Mouse (Mus musculus) thymus, postnatal 4 days (tissue): ENCODE measurements at regions not wholly inside any gene's neighbourhood (a gene's known extent, or its start where the extent isn't known, plus 50 kb on each side); places are given as distances from the start of the nearest gene placed in this dataset.

ENCODE experiments used
- DNase-seq: peaks from one replicate; pipeline ENCODE4 v3.0.0; 2021

GRCm38 (mm10) chr2:106256012-106256411 is 252.7 kb upstream of the Dnajc24 start:
- no peak for DNase-seq

GRCm38 (mm10) chr2:106234358-106234757 is 231.0 kb upstream of the Dnajc24 start:
- DNase-seq: no peak

GRCm38 (mm10) chr2:106231136-106231535 is 227.8 kb upstream of the Dnajc24 start:
- DNase-seq: no peak

DNA sequence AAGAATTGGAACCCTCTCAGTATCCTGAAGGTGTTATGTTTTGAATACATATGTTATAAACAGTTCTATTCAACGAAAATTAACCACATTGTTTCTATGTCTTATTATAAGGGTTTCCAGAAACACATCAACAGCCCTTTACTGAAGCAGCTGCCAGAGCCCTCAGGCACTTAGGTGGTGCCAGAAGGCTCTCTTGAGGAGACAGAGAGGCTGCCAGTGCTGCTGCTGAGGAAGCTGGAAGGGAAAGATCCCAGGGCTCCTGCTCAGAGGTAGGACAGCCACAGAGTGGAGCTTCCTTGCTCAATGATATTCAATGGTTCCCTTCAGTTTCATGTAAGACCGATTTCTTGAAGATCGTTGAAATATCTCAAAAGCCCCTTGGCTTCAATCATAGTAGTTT is 226.7 kb upstream of the Dnajc24 start:
- no peak for DNase-seq

- no peak for DNase-seq
Measured at GRCm38 (mm10) chr2:106228249-106228648, 224.9 kb upstream of the Dnajc24 start.

- no peak for DNase-seq
Measured at GRCm38 (mm10) chr2:106216169-106216568, 212.8 kb upstream of the Dnajc24 start.

DNA sequence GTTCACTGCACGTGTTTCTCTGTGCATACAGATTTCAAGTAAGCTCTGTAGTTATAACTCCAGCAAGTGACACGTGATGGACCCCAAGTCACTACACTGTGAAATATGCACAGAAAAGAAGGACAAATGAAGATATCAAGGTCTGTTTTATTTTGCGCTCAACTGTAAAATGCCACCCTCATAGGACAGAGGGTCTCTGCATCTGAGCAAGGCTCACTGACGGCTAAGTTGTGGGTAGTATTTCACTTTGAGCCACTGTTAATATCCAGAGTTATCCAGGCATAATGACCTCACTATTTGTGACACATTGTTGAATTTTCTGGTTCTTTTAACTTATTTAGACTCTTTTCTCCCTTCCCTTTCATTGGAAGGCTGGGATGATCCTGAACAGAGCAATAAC is 210.4 kb upstream of the Dnajc24 start:
- no peak for DNase-seq

- DNase-seq: no peak
Measured at GRCm38 (mm10) chr2:106210773-106211172, 207.4 kb upstream of the Dnajc24 start.

DNA sequence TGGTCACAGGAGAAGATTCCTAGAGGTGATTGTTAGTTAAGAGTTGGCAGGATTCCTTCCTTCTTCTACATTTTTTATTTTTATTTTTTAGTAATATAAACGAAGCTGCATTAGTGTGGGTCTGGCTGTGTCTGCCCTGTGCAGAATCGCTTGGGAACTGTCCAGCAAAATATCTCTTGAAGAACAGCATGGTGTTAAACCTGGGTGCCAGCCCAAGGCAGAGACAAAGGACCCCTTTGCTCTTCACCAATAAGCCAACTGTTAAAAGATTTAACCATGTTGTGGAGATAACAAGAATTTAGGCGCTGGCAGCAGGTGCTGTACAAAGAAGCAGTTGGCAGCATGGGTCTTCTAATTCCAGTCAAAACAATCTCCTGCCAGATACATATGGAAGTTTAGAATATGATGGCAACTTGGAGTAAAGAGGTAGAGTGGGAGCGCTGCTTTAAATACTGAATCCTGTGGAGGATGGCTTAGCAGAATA is 205.5 kb upstream of the Dnajc24 start:
- no peak for DNase-seq

DNA sequence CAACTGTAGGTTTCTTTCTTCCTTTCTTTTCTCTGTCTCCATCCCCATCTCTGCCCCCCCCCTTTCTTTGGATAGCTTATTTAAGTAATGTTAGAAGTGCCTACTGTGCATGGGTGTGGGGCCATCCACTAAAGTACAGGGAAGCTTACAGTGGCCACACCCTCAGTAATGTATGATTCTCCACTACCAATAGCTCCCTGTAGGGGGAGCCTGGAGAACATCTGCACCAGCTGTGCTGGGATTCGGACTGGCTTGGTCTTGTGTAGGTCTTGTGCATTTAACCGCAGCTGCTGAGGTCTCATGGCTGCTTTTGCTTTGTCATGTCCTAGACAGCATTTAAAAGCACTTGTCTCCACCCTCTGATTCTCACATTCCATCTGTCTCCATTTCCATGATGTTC is 196.8 kb upstream of the Dnajc24 start:
- no peak for DNase-seq

DNA sequence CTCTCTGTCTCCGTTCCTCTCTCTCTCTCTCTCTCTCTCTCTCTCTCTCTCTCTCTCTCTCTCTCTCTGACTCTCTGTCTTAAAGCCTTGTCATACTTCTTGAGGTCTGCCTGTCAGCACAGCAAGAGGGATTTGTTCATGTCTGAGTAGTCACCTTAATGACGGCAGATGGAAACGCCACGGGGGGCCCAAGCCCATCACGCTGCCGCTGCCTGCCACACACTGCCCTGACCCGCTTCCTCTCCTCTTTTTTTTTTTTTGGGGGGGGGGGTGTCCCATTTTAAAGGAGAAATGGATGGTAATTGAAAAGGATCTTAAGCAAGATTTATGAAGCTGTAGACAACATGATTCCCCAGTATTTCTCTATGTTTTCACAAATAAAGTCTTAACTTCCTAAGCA is 191.8 kb upstream of the Dnajc24 start:
- DNase-seq: no peak

DNA sequence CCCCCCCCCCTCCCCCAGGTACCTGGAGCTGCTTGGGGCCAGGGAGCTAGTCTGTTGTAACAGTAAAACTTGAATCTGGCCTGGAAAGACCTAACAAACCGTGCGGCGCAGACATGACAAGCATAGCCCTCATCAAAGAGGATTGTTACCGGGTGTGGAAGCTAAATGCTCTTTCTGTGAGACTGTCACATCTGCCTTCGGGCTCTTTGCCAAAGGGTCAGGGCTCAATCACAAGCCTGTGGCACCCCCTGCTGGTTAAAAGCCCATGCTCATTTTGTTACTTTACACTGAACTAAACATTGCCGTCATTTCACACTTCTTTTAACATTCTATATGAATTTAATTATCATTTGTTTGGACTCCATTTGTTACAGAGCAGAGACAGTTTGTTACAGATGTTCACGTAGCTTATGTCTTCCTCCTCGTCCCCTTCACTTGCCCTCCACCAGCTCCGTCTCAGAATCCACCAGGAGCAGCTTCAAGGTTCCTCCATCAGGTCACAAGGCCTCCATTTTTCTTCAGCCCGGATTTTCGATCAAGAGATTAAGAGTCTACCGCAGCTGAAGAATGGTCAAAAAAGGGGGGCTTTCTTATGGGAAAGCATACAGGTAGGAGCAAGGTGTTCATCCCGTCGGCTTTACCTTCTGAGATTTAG is 191.1 kb upstream of the Dnajc24 start:
- peak; percentile 50 for DNase-seq

- no peak for DNase-seq
Measured at GRCm38 (mm10) chr2:106193889-106194347, 190.6 kb upstream of the Dnajc24 start.

- no peak for DNase-seq
Measured at GRCm38 (mm10) chr2:106190579-106191322, 187.4 kb upstream of the Dnajc24 start.

- DNase-seq: no peak
Measured at GRCm38 (mm10) chr2:106183651-106184050, 180.3 kb upstream of the Dnajc24 start.

DNA sequence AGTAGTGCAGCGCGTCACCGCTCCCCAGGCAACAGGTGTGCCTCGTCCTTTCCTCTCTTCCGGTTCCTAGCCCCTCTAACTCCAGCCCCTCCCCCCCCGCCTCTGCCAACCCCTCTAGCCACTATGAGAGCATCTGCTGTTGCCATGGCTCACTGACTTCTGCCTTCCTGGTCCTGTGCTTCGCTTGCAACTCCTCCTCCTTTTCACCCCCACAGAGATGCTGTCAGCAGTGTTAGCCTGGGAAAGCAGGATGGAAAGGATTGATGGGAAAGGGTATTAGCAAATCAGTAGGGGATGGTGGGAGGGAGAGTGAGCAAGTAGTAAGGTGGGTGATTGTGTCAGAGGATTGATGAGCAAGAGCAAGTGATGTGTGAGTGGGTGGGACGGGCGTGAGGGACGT is 178.7 kb upstream of the Dnajc24 start:
- DNase-seq: no peak

- DNase-seq: no peak
Measured at GRCm38 (mm10) chr2:106162681-106163080, 159.3 kb upstream of the Dnajc24 start.

DNA sequence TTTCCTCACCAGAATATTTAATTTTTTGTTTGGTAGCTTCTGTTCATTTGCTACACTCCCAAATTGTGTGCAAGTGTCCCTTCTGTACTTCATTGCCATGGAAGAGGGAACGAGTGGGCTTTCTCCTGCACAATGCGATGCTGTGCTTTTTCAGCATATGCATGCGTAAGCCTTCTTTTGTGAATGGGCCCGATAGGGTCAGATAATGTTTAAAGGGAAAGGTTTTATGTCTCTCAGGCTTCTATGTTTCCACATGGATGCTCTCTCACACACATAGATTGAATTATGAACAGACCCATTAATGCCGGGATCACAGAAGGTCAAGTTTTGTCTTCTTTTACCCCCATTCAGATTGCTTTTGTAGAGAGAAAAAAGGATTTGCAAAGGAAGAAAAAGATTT is 158.5 kb upstream of the Dnajc24 start:
- no peak for DNase-seq

GRCm38 (mm10) chr2:106149701-106150100 is 146.4 kb upstream of the Dnajc24 start:
- DNase-seq: no peak

DNA sequence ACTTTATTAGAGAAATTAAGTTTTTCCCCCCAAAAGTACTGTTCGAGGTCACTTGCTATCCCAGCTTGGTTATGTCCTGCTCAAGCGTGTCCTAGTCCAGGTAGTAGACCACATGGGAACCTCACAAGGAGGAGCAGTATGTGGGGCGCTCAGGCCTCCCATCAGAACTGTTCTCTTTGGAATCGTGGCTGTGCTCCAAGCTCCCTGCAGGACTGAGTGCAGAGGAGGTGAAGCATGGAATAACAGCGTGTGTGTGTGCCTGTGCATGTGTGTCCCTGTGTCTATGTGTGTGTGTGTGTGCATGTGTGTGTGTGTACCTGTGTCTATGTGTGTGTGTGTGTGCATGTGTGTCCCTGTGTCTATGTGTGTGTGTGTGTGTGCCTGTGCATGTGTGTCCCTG is 137.6 kb upstream of the Dnajc24 start:
- no peak for DNase-seq

- DNase-seq: no peak
Measured at GRCm38 (mm10) chr2:106101002-106101401, 97.7 kb upstream of the Dnajc24 start.

GRCm38 (mm10) chr2:106086121-106086520 is 82.8 kb upstream of the Dnajc24 start:
- DNase-seq: no peak

GRCm38 (mm10) chr2:106083801-106084800 is 80.8 kb upstream of the Dnajc24 start:
- no peak for DNase-seq
